Mouse (Mus musculus) A20 (cell line): ENCODE results near the gene Olfr631.
"Not testable (repeated sequence)": the region's sequence is repeated elsewhere in the genome, so short reads cannot be mapped to it uniquely, and the experiment has no call there.

Source experiments
- DNase-seq: peaks from one replicate; pipeline ENCODE4 v3.0.0-alpha.2; 2011; ENCODE audit warnings: low read depth, low spot score

Gene Olfr631

DNA sequence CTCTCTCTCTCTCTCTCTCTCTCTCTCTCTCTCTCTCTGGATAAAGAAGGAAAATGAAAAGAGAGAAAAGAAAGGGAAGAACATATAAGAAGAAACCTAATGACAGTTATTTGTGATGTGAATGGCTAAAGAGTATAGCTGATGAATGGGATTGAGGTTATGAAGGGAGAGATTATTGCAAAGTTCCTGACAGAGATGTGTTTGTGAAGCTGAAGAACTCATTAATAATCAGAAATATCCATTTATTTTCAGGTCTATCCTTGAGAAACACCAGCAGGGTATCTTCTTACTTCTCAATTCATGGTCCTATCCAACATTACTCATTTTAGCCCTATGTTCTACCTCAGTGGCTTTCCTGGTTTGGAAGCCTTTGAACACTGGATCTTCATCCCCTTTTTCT is at the start of gene Olfr631:
Gene Olfr631, plus strand, starts transcription at position 301 of the 400 bp plus-strand sequence.
- DNase-seq, result no peak

DNA sequence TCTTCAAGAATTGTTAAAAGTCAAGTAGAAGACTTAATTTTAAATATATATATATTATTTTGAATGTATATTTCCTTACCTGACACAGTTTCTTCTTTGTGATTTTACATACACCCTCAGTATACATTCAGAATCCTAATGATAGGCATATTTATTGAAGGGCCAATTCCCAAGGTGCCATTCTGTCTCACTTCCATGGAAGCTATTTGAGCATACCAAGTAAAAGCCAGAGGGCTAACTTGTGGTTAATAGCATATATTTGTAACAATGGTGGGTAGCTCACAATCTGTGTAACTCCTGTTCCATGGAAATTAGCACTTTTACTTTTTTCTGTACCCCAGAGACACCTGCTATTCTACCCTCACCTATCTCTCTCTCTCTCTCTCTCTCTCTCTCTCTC is 42.5 kb upstream of the Olfr631 start, which contains the start of gene Olfr66:
Gene Olfr66, minus strand, starts transcription at position 101 of the 400 bp plus-strand sequence.
- no peak for DNase-seq

GRCm38 (mm10) chr7:103894385-103894784 is 34.2 kb upstream of the Olfr631 start, which contains the start of gene Olfr64:
Gene Olfr64 (minus strand): TSS chr7:103894485.
- no peak for DNase-seq

DNA sequence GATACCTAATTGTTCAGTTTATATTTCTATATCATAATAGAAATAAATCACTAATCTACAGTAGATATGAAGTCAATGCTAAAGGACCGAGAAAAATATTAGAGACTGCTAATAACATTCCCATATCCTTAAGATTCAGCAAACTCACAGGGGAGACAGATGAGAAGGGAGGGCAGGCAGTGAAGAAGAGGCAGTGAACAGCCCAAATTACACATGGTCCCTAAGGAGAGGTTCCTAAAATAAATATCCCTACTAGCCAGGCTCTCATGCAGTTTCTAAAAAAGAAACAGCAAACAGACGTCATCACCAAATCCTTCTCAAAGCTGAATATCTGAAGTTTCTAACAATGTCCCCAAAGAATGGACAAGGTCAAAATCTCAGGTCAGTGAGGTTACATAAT is 25.4 kb upstream of the Olfr631 start, which contains the start of gene Olfr65:
Gene Olfr65, plus strand, starts transcription at position 301 of the 400 bp plus-strand sequence.
- DNase-seq, result no peak

GRCm38 (mm10) chr7:103910047-103910446 is 18.6 kb upstream of the Olfr631 start:
- DNase-seq, result no peak

GRCm38 (mm10) chr7:103912969-103913511 is 15.6 kb upstream of the Olfr631 start:
- DNase-seq, result peak; percentile 24

- no peak for DNase-seq
Measured at GRCm38 (mm10) chr7:103915338-103915737, 13.3 kb upstream of the Olfr631 start.

- DNase-seq, result no peak
Measured at GRCm38 (mm10) chr7:103934264-103934663, 5.6 kb downstream of the Olfr631 start, which contains the start of gene Olfr632. Gene Olfr632 (plus strand): TSS chr7:103934347.

DNA sequence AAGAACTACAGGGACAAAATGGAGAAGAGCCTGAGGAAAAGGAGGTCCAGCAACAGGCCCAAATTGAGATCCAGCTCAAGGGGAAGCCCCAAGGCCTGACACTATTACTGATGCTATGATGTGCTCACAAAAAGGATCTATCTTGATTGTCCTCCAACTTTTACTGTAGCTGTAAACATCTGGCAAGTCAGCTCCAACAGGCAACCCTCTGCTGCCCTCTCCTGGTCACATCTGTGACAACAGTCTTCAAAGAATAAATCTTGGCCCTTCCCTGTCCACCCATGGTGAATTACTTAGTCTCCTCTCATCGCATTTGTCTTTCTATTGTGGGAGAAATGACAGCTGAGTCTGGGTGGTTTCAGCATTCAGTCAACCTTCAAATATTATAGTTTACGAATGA is 14.1 kb downstream of the Olfr631 start:
- DNase-seq, result peak; percentile 64

DNA sequence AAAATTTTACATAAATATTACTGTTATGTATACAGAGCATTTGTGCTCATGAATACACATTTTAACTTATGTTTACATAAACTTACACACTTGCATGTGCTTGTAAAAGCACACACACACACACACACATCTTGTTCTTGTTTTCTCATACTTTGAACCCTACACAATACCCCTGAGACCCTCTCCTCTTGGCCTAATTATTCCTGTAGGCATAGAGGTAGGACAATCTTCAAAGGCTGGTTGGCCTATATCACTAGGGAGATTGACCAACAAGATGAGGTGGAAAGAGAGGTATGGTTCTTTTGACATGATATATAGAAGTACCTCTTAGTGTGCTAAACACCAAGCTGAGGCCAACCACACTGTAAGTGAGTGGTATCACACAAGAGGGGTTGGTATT is 15.5 kb downstream of the Olfr631 start, which contains the start of gene Olfr633:
Gene Olfr633, plus strand, starts transcription at position 301 of the 400 bp plus-strand sequence.
- DNase-seq, result no peak

DNA sequence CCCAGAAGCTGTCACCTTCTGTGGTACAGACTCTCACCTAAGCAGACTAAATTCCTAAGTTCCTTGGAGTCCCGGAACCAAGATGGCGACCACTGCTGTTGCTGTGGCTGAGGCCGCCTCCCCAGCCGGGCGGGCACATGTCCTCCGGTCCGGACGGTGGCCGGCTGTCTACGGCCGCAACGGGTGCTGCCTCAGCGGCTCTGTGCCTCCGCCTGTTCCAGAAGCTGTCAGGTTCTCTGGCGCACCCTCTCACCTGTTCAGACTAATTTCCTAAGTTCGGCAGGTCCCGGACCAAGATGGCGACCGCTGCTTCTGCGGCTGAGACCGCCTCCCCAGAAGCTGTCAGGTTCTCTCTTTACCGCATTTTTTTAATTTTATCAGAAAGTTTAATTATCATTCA is 38.2 kb downstream of the Olfr631 start:
- not testable (repeated sequence) for DNase-seq

- no peak for DNase-seq
Measured at GRCm38 (mm10) chr7:103970852-103971251, 42.2 kb downstream of the Olfr631 start, which contains the start of gene Olfr635. Gene Olfr635 (plus strand): TSS chr7:103971152.

DNA sequence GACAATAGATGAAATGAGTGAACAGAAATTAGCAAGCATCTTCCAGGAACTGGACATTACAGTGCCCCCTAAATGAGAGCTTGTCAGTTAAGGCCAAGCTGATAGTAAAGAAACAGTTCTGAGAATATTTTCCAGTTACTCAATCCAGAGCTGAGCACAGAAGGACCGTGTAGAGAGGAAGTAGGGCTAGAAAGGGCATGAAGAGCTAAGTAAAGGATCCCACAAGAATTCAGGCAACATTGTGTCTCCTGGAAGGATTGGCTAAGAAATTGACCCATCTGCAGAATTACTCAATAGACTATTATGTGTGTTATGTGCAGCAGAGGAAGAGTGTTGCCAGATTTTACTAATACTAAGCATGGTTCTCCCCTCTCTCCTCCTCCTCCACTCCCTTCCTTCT is 43.2 kb downstream of the Olfr631 start:
- DNase-seq, result no peak
